Mouse (Mus musculus): ENCODE data around the gene Ulk4. TPM values are rescaled to one million over a fixed set of nuclear protein-coding genes. Genes with fewer than 3 reads are reported as not detected.

Ulk4 gene
- polyA plus RNA-seq (2015; fragmentation: Nextera tagmentation; extraction: Ambion mirVana) = 167 and 187 TPM in 2 replicates

GRCm38 (mm10) chr9:121277118-121278060 lies at the start of gene Ulk4:
TSS of gene Ulk4 (minus strand) at chr9:121277197.
- Histone ChIP-seq H3K9ac (peak within 1 kb of the TSS; percentile 70), H3K4me1 (peaks cover 13% of the 10 kb centered on the region; the same call in 1 of the 2 replicates), H3K27me3 (no peaks in the 10 kb centered on the region), H3K4me3 (peak within 1 kb of the TSS; percentile 67), H3K9me3 (0 out of 2 replicates have a peak, but pooled peaks cover under 1% of the 10 kb centered on the region), H3K27ac (peak within 1 kb of the TSS; percentile 77), H3K36me3 (peaks cover 2% of the 10 kb centered on the region; the same call in 1 of the 2 replicates), H3K4me2 (replicated peaks) (peak within 1 kb of the TSS; percentile 83)
- ATAC-seq (ENCODE audit: low FRiP score, low read depth) = peak; percentile 97
- under 1% methylated on average over 59 of the region's 59 CpGs for WGBS

DNA sequence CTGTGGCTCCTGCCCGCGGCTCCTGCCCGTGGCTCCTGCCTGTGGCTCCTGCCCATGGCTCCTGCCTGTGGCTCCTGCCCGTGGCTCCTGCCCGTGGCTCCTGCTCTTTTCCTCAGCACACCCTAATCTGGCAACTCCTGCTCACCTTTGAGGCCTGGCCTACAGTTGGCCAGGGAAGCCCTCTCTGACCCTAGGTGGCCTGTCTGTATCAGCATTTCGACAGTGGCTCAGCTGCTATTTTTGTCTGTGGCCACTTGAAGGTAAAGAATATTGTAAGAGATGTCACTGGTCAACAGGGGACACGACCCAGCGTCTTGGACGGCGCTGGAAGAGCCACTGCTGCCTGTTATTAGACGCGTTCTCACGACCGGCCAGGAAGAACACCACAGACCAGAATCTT lies 45.0 kb upstream of the Ulk4 start:
- no peak overlapping the region for H3K4me2 ChIP-seq (replicated peaks)
- peaks cover 16% of the 10 kb centered on the region for H3K4me1 ChIP-seq
- H3K9ac ChIP-seq = no peak overlapping the region
- no peak for ATAC-seq (ENCODE audit: low FRiP score, low read depth)
- 97% methylated on average over 14 of the region's 14 CpGs for WGBS
- H3K36me3 ChIP-seq = peaks cover 10% of the 10 kb centered on the region
- H3K9me3 ChIP-seq = no peaks in the 10 kb centered on the region
- H3K4me3 ChIP-seq = no peak overlapping the region
- H3K27ac ChIP-seq = no peak overlapping the region
- no peaks in the 10 kb centered on the region for H3K27me3 ChIP-seq

DNA sequence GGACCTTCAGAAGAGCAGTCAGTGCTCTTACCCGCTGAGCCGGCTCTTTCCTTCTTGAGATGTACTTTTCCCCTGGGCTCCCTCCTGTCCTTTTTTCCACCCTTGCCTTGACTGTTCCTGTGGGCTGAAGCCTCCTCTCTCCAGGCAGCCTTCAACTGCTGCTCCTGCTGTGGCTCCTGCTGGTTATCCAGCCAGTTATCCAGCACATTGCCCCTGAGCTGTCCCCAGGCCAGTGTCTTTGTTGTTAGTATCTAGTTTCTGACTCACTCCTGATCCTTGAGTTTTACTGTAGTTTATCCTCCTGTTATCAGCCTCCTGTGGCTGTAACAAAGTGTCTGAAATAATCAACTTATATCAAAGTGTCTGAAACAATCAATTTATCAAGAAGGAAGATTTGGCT lies 44.1 kb upstream of the Ulk4 start:
- WGBS = 89% methylated on average over 2 of the region's 2 CpGs
- no peak for ATAC-seq (ENCODE audit: low FRiP score, low read depth)
- Histone ChIP-seq H3K9me3 (no peaks in the 10 kb centered on the region), H3K27me3 (no peaks in the 10 kb centered on the region), H3K36me3 (peaks cover 10% of the 10 kb centered on the region), H3K9ac (no peak overlapping the region), H3K4me1 (peaks cover 23% of the 10 kb centered on the region), H3K4me2 (replicated peaks) (no peak overlapping the region), H3K4me3 (no peak overlapping the region), H3K27ac (no peak overlapping the region)

GRCm38 (mm10) chr9:121320433-121320832 lies 43.4 kb upstream of the Ulk4 start:
- H3K4me3 ChIP-seq = no peak overlapping the region
- H3K9ac ChIP-seq = no peak overlapping the region
- WGBS = 69% methylated on average over 2 of the region's 2 CpGs
- ATAC-seq (ENCODE audit: low FRiP score, low read depth) = no peak
- H3K27ac ChIP-seq = peak overlapping the region; percentile 33; the same call in 1 of the 2 replicates
- no peak overlapping the region for H3K4me2 ChIP-seq (replicated peaks)
- peaks cover 27% of the 10 kb centered on the region for H3K4me1 ChIP-seq
- H3K36me3 ChIP-seq = peaks cover 10% of the 10 kb centered on the region
- H3K27me3 ChIP-seq = no peaks in the 10 kb centered on the region
- H3K9me3 ChIP-seq = no peaks in the 10 kb centered on the region

DNA sequence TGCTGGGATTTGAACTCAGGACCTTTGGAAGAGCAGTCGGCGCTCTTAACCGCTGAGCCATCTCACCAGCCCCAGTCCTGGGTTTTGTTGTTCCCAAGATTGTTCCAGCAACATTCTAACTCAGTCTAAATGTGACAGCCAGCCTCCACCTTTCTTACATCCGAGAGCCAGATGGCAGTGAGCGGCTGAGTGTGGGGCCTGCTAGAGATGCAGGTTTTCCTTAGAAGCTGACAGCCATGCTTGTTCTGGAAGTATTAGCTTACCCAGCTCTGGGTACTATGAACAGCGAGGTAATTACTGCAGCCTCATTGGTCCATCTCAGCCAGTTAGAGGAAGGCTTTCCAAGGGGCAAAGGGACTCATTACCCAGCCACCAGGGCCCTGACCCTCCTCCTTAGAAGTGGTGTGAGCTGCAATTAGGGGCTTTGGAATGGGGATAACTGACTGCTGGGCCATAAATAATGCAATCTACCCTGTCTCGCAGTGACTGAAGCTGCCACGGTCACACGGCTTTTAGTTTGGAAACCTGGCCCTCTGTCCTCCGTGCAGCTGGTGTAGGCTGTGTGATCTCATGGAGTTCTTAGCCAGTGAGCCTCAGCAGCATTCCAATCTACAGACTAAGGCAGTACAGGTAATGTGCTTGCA lies 42.4 kb upstream of the Ulk4 start:
- Histone ChIP-seq H3K27ac (peak overlapping the region; percentile 33; the same call in 1 of the 2 replicates), H3K4me3 (no peak overlapping the region), H3K9ac (no peak overlapping the region), H3K36me3 (peaks cover 10% of the 10 kb centered on the region), H3K9me3 (no peaks in the 10 kb centered on the region), H3K27me3 (no peaks in the 10 kb centered on the region), H3K4me2 (replicated peaks) (no peak overlapping the region), H3K4me1 (peaks cover 37% of the 10 kb centered on the region)
- WGBS = 34% methylated on average over 10 of the region's 10 CpGs
- ATAC-seq (ENCODE audit: low FRiP score, low read depth) = peak; percentile 71

- peaks cover 63% of the 10 kb centered on the region for H3K4me1 ChIP-seq
- no peaks in the 10 kb centered on the region for H3K9me3 ChIP-seq
- H3K36me3 ChIP-seq = peaks cover 6% of the 10 kb centered on the region
- WGBS = 67% methylated on average over 12 of the region's 12 CpGs
- H3K4me3 ChIP-seq = no peak overlapping the region
- no peak overlapping the region for H3K9ac ChIP-seq
- H3K4me2 ChIP-seq (replicated peaks) = no peak overlapping the region
- 0 out of 2 replicates have a peak overlapping the region, but pooled peaks have one; percentile 0 for H3K27ac ChIP-seq
- no peak for ATAC-seq (ENCODE audit: low FRiP score, low read depth)
- no peaks in the 10 kb centered on the region for H3K27me3 ChIP-seq
Observed at GRCm38 (mm10) chr9:121316621-121317405, 39.8 kb upstream of the Ulk4 start.

DNA sequence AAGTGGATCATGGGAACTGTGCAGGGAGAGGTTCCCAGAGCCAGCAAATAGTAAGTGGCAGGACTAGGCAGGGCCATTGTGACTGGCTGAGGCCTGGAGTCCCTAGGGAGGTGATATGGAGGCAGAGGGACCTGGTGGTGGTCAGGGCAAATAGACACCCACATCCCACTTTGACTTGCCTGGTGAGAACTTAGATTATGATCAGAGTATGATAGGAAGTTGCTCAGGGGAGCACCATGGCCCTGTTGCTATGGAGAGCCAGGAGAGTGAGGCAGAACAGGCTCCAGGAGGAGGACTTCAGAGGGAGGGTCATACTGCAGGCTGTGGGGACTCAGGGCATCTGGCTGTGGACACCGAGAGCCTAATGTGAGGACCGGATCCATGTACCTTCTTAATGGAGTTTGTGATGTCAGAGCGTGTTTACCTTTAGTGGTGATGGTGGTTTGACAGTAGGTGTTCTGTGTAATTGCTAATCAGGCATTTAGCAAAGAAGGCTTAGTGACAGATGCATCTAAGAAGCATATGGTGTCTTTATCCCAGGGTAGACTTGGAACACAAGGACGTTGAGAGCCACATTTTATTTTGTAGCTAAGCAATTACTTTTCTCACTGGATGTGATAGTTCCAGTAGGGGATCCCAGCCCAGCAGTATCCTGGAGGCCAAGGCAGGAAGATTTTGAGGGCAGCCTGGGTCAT lies 39.1 kb upstream of the Ulk4 start:
- Histone ChIP-seq H3K4me2 (replicated peaks) (no peak overlapping the region), H3K27ac (no peak overlapping the region), H3K4me1 (peaks cover 64% of the 10 kb centered on the region), H3K9ac (no peak overlapping the region), H3K27me3 (no peaks in the 10 kb centered on the region), H3K4me3 (no peak overlapping the region), H3K36me3 (peaks cover 4% of the 10 kb centered on the region; the same call in 1 of the 2 replicates), H3K9me3 (no peaks in the 10 kb centered on the region)
- no peak for ATAC-seq (ENCODE audit: low FRiP score, low read depth)
- WGBS = 65% methylated on average over 4 of the region's 4 CpGs

DNA sequence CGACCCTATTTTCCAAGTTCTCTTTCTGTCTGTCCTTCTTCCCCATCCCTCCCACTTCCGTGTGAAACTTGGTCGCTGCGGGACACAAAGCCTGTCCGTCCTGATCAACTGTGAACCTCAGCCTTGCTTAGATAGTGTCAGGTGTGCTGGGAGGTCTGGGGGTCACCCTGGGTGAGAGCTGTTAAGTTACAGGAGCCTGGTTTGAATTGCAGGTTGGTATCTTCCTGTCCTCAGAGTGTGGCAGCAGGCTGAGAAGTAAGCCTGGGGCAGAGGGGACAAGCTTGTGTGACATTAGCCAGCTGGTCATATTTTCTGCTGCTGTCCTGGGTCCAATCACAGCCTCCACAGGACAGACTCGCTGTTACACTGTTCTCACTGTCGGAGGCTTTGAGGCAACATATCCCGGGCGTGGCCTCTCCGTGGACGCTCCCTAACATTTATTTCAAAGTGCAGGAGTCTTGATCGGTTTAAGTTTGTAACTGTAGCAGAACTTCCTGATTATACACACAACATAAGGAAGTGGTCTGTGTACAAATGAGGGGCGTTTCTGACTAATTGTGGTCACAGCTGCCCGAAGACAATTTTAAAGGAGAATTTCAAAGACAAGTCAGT lies 37.6 kb upstream of the Ulk4 start:
- H3K4me1 ChIP-seq = peaks cover 54% of the 10 kb centered on the region
- no peaks in the 10 kb centered on the region for H3K27me3 ChIP-seq
- peak overlapping the region; percentile 69 for H3K4me2 ChIP-seq (replicated peaks)
- WGBS = 11% methylated on average over 14 of the region's 14 CpGs
- H3K36me3 ChIP-seq = peaks cover 4% of the 10 kb centered on the region; the same call in 1 of the 2 replicates
- ATAC-seq (ENCODE audit: low FRiP score, low read depth) = no peak
- peak overlapping the region; percentile 80 for H3K27ac ChIP-seq
- H3K4me3 ChIP-seq = peak overlapping the region; percentile 36
- H3K9ac ChIP-seq = peak overlapping the region; percentile 57
- no peaks in the 10 kb centered on the region for H3K9me3 ChIP-seq

GRCm38 (mm10) chr9:121313656-121314374 lies 36.8 kb upstream of the Ulk4 start:
- WGBS = 1% methylated on average over 21 of the region's 21 CpGs
- H3K4me1 ChIP-seq = peaks cover 54% of the 10 kb centered on the region
- no peaks in the 10 kb centered on the region for H3K9me3 ChIP-seq
- ATAC-seq (ENCODE audit: low FRiP score, low read depth) = peak; percentile 86
- peaks cover 4% of the 10 kb centered on the region; the same call in 1 of the 2 replicates for H3K36me3 ChIP-seq
- peak overlapping the region; percentile 36 for H3K4me3 ChIP-seq
- peak overlapping the region; percentile 57 for H3K9ac ChIP-seq
- H3K27ac ChIP-seq = peak overlapping the region; percentile 80
- peak overlapping the region; percentile 69 for H3K4me2 ChIP-seq (replicated peaks)
- no peaks in the 10 kb centered on the region for H3K27me3 ChIP-seq

- ATAC-seq (ENCODE audit: low FRiP score, low read depth) = no peak
- H3K27me3 ChIP-seq = no peaks in the 10 kb centered on the region
- peak overlapping the region; percentile 22; the same call in 1 of the 2 replicates for H3K27ac ChIP-seq
- H3K36me3 ChIP-seq = no peaks in the 10 kb centered on the region
- H3K4me1 ChIP-seq = peaks cover 54% of the 10 kb centered on the region
- WGBS = 48% methylated on average over 10 of the region's 10 CpGs
- 0 out of 2 replicates have a peak overlapping the region, but pooled peaks have one; percentile 69 for H3K4me2 ChIP-seq (replicated peaks)
- H3K4me3 ChIP-seq = no peak overlapping the region
- H3K9me3 ChIP-seq = no peaks in the 10 kb centered on the region
- H3K9ac ChIP-seq = no peak overlapping the region
Observed at GRCm38 (mm10) chr9:121312237-121312891, 35.4 kb upstream of the Ulk4 start.

Data from limb, embryonic 13.5 days (tissue).